Mouse (Mus musculus): Measurements from ENCODE around the gene Tsfm. TPM values are rescaled to one million over a fixed set of nuclear protein-coding genes. Genes with fewer than 3 reads are reported as not detected.
A peak's percentile ranks its signal among the peaks of the same experiment; 100 is the strongest.
"Not testable (repeated sequence)": the region's sequence is repeated elsewhere in the genome, so short reads cannot be mapped to it uniquely, and the experiment has no call there.

Tsfm gene
- total RNA-seq, 2 experiments from 2014 or later, result 17.1 to 25.7 TPM

GRCm38 (mm10) chr10:127063913-127064870, 33.6 kb upstream of the Tsfm start:
- ATAC-seq (ENCODE audit: poor library complexity, severe bottlenecking), result no peak

GRCm38 (mm10) chr10:127063239-127063872, 32.7 kb upstream of the Tsfm start, which contains the start of gene Cdk4:
Gene Cdk4 (plus strand): TSS chr10:127063534.
- peak; percentile 76 for ATAC-seq (ENCODE audit: poor library complexity, severe bottlenecking)

- peak; percentile 16; the same call in 1 of the 2 replicates for ATAC-seq (ENCODE audit: poor library complexity, severe bottlenecking)
These were observed 31.9 kb upstream of the Tsfm start for GRCm38 (mm10) chr10:127062503-127062902.

GRCm38 (mm10) chr10:127062101-127062500, 31.5 kb upstream of the Tsfm start:
- ATAC-seq (ENCODE audit: poor library complexity, severe bottlenecking), result not testable (repeated sequence)

- ATAC-seq (ENCODE audit: poor library complexity, severe bottlenecking), result no peak
These were observed 30.9 kb upstream of the Tsfm start for GRCm38 (mm10) chr10:127061513-127061912.

GRCm38 (mm10) chr10:127061085-127061484, 30.4 kb upstream of the Tsfm start:
- ATAC-seq (ENCODE audit: poor library complexity, severe bottlenecking), result no peak

- ATAC-seq (ENCODE audit: poor library complexity, severe bottlenecking), result no peak
These were observed 29.6 kb upstream of the Tsfm start, which contains the start of gene March9 for GRCm38 (mm10) chr10:127059968-127060916. Gene March9 (minus strand): TSS chr10:127060184.

- ATAC-seq (ENCODE audit: poor library complexity, severe bottlenecking), result no peak
These were observed 28.7 kb upstream of the Tsfm start for GRCm38 (mm10) chr10:127059174-127059967.

GRCm38 (mm10) chr10:127058708-127059107, 28.1 kb upstream of the Tsfm start:
- no peak for ATAC-seq (ENCODE audit: poor library complexity, severe bottlenecking)

- ATAC-seq (ENCODE audit: poor library complexity, severe bottlenecking), result peak; percentile 83
These were observed 27.5 kb upstream of the Tsfm start for GRCm38 (mm10) chr10:127058161-127058560.

GRCm38 (mm10) chr10:127056490-127056889, 25.9 kb upstream of the Tsfm start:
- ATAC-seq (ENCODE audit: poor library complexity, severe bottlenecking), result no peak

- 0 out of 2 replicates have a peak, but pooled peaks have one; percentile 30 for ATAC-seq (ENCODE audit: poor library complexity, severe bottlenecking)
These were observed 24.8 kb upstream of the Tsfm start for GRCm38 (mm10) chr10:127055406-127055805.

GRCm38 (mm10) chr10:127054646-127055045, 24.0 kb upstream of the Tsfm start:
- no peak for ATAC-seq (ENCODE audit: poor library complexity, severe bottlenecking)

GRCm38 (mm10) chr10:127050119-127050474, 19.5 kb upstream of the Tsfm start:
- peak; percentile 73 for ATAC-seq (ENCODE audit: poor library complexity, severe bottlenecking)

GRCm38 (mm10) chr10:127049395-127050118, 18.9 kb upstream of the Tsfm start:
- ATAC-seq (ENCODE audit: poor library complexity, severe bottlenecking), result peak; percentile 65

GRCm38 (mm10) chr10:127048608-127049394, 18.2 kb upstream of the Tsfm start:
- no peak for ATAC-seq (ENCODE audit: poor library complexity, severe bottlenecking)

GRCm38 (mm10) chr10:127047954-127048353, 17.3 kb upstream of the Tsfm start, which contains the start of gene Cyp27b1:
Gene Cyp27b1 (plus strand): TSS chr10:127048250.
- no peak for ATAC-seq (ENCODE audit: poor library complexity, severe bottlenecking)

- ATAC-seq (ENCODE audit: poor library complexity, severe bottlenecking), result no peak
These were observed 12.5 kb upstream of the Tsfm start for GRCm38 (mm10) chr10:127043187-127043586.

Measured in megakaryocyte, adult 5-6 weeks (primary cell).